8 mouse cellular contexts compared by ENCODE assay signal in genomic region chr19:41482909-41483444, GRCm38 (mm10). TPM values are rescaled to one million over a fixed set of nuclear protein-coding genes. Genes with fewer than 3 reads are reported as not detected.
DNase-seq lines count a peak whose midpoint lies in the region; ATAC-seq and TF ChIP-seq lines count a peak whose summit lies in the region.

No protein-coding gene starts in this region.

- TF ChIP-seq POLR2A in thymus, adult 2 months (IDR thresholded peaks at IDR 0.05; ENCODE audit: control insufficient read depth, extremely low read depth, insufficient read depth, low read length, poor library complexity) = 0 out of 2 replicates have a peak, but pooled peaks have one; percentile 36

- under 1% methylated on average over 44 of the region's 91 CpGs for WGBS in forebrain, embryonic 13.5 days
- WGBS in neural tube, embryonic 14.5 days = 1% methylated on average over 44 of the region's 91 CpGs
- 3% methylated on average over 84 of the region's 91 CpGs for WGBS in thymus, adult 2 months

- no peaks in the 10 kb centered on the region for H3K27me3 ChIP-seq in forebrain, embryonic 13.5 days
- H3K27me3 ChIP-seq in neural tube, embryonic 14.5 days (ENCODE audit: control insufficient read depth, insufficient read depth, low read length) = no peaks in the 10 kb centered on the region
- no peaks in the 10 kb centered on the region for H3K27me3 ChIP-seq in thymus, adult 2 months (ENCODE audit: control insufficient read depth, insufficient read depth, low read length)

- H3K27ac ChIP-seq in forebrain, embryonic 13.5 days = peak overlapping the region; percentile 99
- H3K27ac ChIP-seq in neural tube, embryonic 14.5 days (ENCODE audit: low read depth, low read length) = peak overlapping the region; percentile 99
- peak overlapping the region; percentile 70; the same call in 1 of the 2 replicates for H3K27ac ChIP-seq in thymus, adult 2 months (ENCODE audit: control insufficient read depth, insufficient read depth, low read length)

- no peaks in the 10 kb centered on the region for H3K9me3 ChIP-seq in forebrain, embryonic 13.5 days (replicated peaks)
- H3K9me3 ChIP-seq in neural tube, embryonic 14.5 days (ENCODE audit: control insufficient read depth, low read length) = no peaks in the 10 kb centered on the region

- H3K36me3 ChIP-seq in forebrain, embryonic 13.5 days (ENCODE audit: poor library complexity, severe bottlenecking) = no peaks in the 10 kb centered on the region
- H3K36me3 ChIP-seq in neural tube, embryonic 14.5 days (ENCODE audit: control insufficient read depth, insufficient read depth, low read length) = no peaks in the 10 kb centered on the region
- H3K36me3 ChIP-seq in thymus, adult 2 months (ENCODE audit: control insufficient read depth, insufficient read depth, low read length) = no peaks in the 10 kb centered on the region

- H3K4me2 ChIP-seq in forebrain, embryonic 13.5 days = peak overlapping the region; percentile 69
- peak overlapping the region; percentile 73 for H3K4me2 ChIP-seq in neural tube, embryonic 14.5 days (ENCODE audit: low read depth, low read length)

- H3K4me1 ChIP-seq in forebrain, embryonic 13.5 days = peaks cover 39% of the 10 kb centered on the region
- peaks cover 25% of the 10 kb centered on the region for H3K4me1 ChIP-seq in neural tube, embryonic 14.5 days (ENCODE audit: control insufficient read depth, insufficient read depth, low read length)
- peaks cover 9% of the 10 kb centered on the region for H3K4me1 ChIP-seq in thymus, adult 2 months (replicated peaks; ENCODE audit: control insufficient read depth, insufficient read depth, low read length)

- TF ChIP-seq CTCF in thymus, adult 2 months (IDR thresholded peaks at IDR 0.05; ENCODE audit: borderline replicate concordance, control insufficient read depth, extremely low read depth, insufficient read depth, low read length, poor library complexity) = no peak

- peak overlapping the region; percentile 97 for H3K9ac ChIP-seq in forebrain, embryonic 13.5 days
- peak overlapping the region; percentile 95 for H3K9ac ChIP-seq in neural tube, embryonic 14.5 days (replicated peaks; ENCODE audit: low read depth, low read length)

- peak; percentile 56 for ATAC-seq in cerebellum, adult (ENCODE audit: insufficient number of reproducible peaks, low FRiP score, low TSS enrichment)
- peak; percentile 80 for ATAC-seq in forebrain, embryonic 13.5 days
- peak; percentile 84 for ATAC-seq in neural tube, embryonic 14.5 days (ENCODE audit: low read depth)

- peak overlapping the region; percentile 98 for H3K4me3 ChIP-seq in forebrain, embryonic 13.5 days
- peak overlapping the region; percentile 88 for H3K4me3 ChIP-seq in neural tube, embryonic 14.5 days (ENCODE audit: low read depth, low read length)
- peak overlapping the region; percentile 97 for H3K4me3 ChIP-seq in thymus, adult 2 months (ENCODE audit: control insufficient read depth, insufficient read depth, low read length)

- intact Hi-C loops in heart, postnatal 25 days (cut with DNase I) = loop anchor here (5.0 kb wide), 3 partner anchors 139 to 216 kb away; no protein-coding TSS in a partner anchor

- peak; percentile 62 for DNase-seq in ES-CJ7 (ENCODE audit: low read depth, low spot score)
- DNase-seq in heart, postnatal 25 days (ENCODE audit: low spot score) = peak; percentile 64
- DNase-seq in layer of hippocampus, adult 18-20 months (ENCODE audit: low spot score in 2 of 2) = peak; percentile 45 to 69
- peak; percentile 74 to 77 for DNase-seq in lung, adult 18-20 months
- peak; percentile 75 for DNase-seq in thymus, adult 2 months

RNA-seq across cellular contexts. Expression of gene Lcor, which starts 0.5 kb away (rescaled TPM):
- polyA plus RNA-seq in forebrain, embryonic 13.5 days (2015; fragmentation: Nextera tagmentation; extraction: Ambion mirVana) = 28.4 and 30.4 TPM in 2 replicates
- 10 to 100 TPM; 11.9 to 12.3 TPM for total RNA-seq in heart, postnatal 25 days (2021)
- 10 to 100 TPM; 19.0 to 20.4 TPM for total RNA-seq in layer of hippocampus, adult 18-20 months (2021)
- 19.3 and 23.6 TPM in 2 replicates for polyA plus RNA-seq in neural tube, embryonic 14.5 days (2014; fragmentation: Nextera tagmentation; extraction: Ambion mirVana)
- polyA plus RNA-seq in thymus, adult 2 months (2012; rRNA removed) = 4.8 and 5.0 TPM in 2 replicates

Comparison
In these comparisons a context has a peak if more than half of its experiments do, and no peak if none do; other contexts are left out.
1. Peak in every context shown above with its lines: DNase-seq, ATAC-seq, H3K4me3 ChIP-seq and H3K27ac ChIP-seq.